Mouse (Mus musculus): ENCODE measurements around the gene Pex16.

DNA sequence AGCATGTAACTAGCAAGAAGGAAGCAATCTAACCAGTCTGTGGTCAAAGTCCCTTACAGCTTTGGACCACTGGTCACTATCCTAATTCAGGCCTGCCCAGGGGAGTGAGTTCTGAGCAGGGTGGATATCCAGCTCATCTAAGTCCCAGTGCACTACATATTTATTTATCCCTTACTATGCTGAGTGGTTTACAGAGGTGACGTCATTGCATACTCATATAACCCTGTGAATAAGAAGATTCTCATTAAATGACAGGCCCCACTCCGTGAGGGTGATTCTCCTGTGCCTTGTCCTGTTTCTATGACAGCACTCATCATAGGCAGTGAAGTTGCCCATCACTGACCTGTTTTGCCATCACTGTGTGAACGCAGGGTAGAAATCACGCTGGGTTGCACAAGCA is 50.9 kb downstream of the Pex16 start:
- TF ChIP-seq CTCF (conservative IDR thresholded peaks at IDR 0.05; ENCODE audit: insufficient read depth, insufficient read length, low read depth, low read length), result no peak
- TF ChIP-seq POLR2A (IDR thresholded peaks at IDR 0.05; ENCODE audit: low read depth, low read length), result no peak

All from kidney, adult 2 months (tissue).